Mouse (Mus musculus) lung, postnatal 0 days (tissue): ENCODE measurements around the gene Lin28b. TPM values are rescaled to one million over a fixed set of nuclear protein-coding genes. Genes with fewer than 3 reads are reported as not detected.

Source experiments
- ATAC-seq: fragments of 200-750 bp; cut with Nextera tagmentation; 2 replicates; pipeline ENCODE4 v1.8.0; 2017; ENCODE audit warnings: moderate library complexity
- DNase-seq: peaks from one replicate; pipeline ENCODE4 v3.0.0-alpha.2; 2016; ENCODE audit warnings: low spot score
- H3K27ac ChIP-seq: fragments of 300-500 bp; sonication (generic); 2 replicates; pipeline ENCODE4 v1.5.1; 2014; ENCODE audit warnings: antibody characterized with exemption, mild to moderate bottlenecking, low read length, mixed read lengths
- H3K27me3 ChIP-seq: fragments of 300-500 bp; sonication (generic); replicated peaks from 2 replicates; pipeline ENCODE4 v1.6.1; 2014; ENCODE audit warnings: low read length, mixed read lengths; ENCODE audit not compliant: insufficient read depth
- H3K36me3 ChIP-seq: fragments of 300-500 bp; sonication (generic); 2 replicates; pipeline ENCODE4 v1.6.1; 2014; ENCODE audit warnings: low read length, mixed read lengths; ENCODE audit not compliant: insufficient read depth
- H3K4me1 ChIP-seq: fragments of 300-500 bp; sonication (generic); 2 replicates; pipeline ENCODE4 v1.6.1; 2014; ENCODE audit warnings: antibody characterized with exemption, low read depth, low read length, mixed read lengths; ENCODE audit not compliant: insufficient read depth
- H3K4me2 ChIP-seq: fragments of 300-500 bp; sonication (generic); replicated peaks from 2 replicates; pipeline ENCODE4 v1.6.1; 2014; ENCODE audit warnings: low read depth, mild to moderate bottlenecking, low read length, moderate library complexity, mixed read lengths
- H3K4me3 ChIP-seq: fragments of 300-500 bp; sonication (generic); 2 replicates; pipeline ENCODE4 v1.5.1; 2014; ENCODE audit warnings: low read depth, low read length
- H3K9ac ChIP-seq: fragments of 300-500 bp; sonication (generic); replicated peaks from 2 replicates; pipeline ENCODE4 v1.6.1; 2014; ENCODE audit warnings: low read depth, mild to moderate bottlenecking
- H3K9me3 ChIP-seq: fragments of 300-500 bp; sonication (generic); 2 replicates; pipeline ENCODE4 v1.6.1; 2016; ENCODE audit warnings: low read length, mixed read lengths
- CTCF ChIP-seq: IDR thresholded peaks from 2 replicates; pipeline ENCODE4 v1.5.1; 2016; ENCODE audit warnings: antibody characterized with exemption, mild to moderate bottlenecking
- EP300 ChIP-seq: IDR thresholded peaks from 2 replicates; pipeline ENCODE4 v1.6.1; 2016; ENCODE audit warnings: antibody characterized with exemption, mild to moderate bottlenecking, control low read depth
- WGBS: fragments of 180-500 bp; shearing (Covaris S2); extraction: QIAGEN DNeasy Blood & Tissue Kit; methylation state at CpG from one replicate; pipeline ENCODE4 v1.1.7; 2014; 5-methylcytosine and 5-hydroxymethylcytosine counted together
- polyA plus RNA-seq: library from polyadenylated mRNA; unstranded; fragments of >200 nt; fragmentation: Nextera tagmentation; extraction: Ambion mirVana; gene quantifications from 2 replicates; pipeline ENCODE4 v1.2.1, GENCODE M21; 2015

Gene Lin28b
- polyA plus RNA-seq, 1 experiment from 2014 or later, result 0.05 TPM

DNA sequence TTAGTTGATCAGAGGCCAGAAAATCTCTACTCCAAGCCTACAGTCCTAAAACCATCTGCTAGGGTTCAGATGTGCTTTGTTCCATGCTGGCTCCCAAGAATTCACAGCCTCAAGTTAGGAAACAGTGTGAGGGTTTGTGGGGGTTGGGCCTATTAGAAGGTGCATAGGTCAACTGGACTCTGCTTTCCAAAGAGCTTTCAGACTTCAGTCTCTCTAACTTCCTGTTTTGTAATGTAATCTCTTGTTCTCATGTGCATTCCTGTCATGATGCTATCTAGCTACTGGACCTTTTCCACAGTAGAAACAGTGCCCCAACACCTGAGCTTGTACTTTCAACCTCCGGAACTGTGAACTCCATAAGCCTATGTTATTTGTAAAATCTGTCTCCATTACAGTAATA lies 63.8 kb downstream of the Lin28b start:
- no peaks in the 10 kb centered on the region for H3K36me3 ChIP-seq
- H3K9ac ChIP-seq, result no peak overlapping the region
- H3K4me3 ChIP-seq, result no peak overlapping the region
- no peak for TF ChIP-seq EP300
- no peak for TF ChIP-seq CTCF
- H3K4me2 ChIP-seq, result no peak overlapping the region
- no peaks in the 10 kb centered on the region for H3K9me3 ChIP-seq
- H3K4me1 ChIP-seq, result no peaks in the 10 kb centered on the region
- ATAC-seq (no peak), DNase-seq (no peak)
- 60% methylated on average over 1 of the region's 1 CpGs for WGBS
- H3K27me3 ChIP-seq, result no peaks in the 10 kb centered on the region
- no peak overlapping the region for H3K27ac ChIP-seq

GRCm38 (mm10) chr10:45412144-45412543 lies 74.1 kb downstream of the Lin28b start:
- Histone ChIP-seq H3K9ac (no peak overlapping the region), H3K4me1 (no peaks in the 10 kb centered on the region), H3K9me3 (no peaks in the 10 kb centered on the region), H3K27ac (no peak overlapping the region), H3K36me3 (no peaks in the 10 kb centered on the region), H3K27me3 (no peaks in the 10 kb centered on the region), H3K4me2 (no peak overlapping the region), H3K4me3 (no peak overlapping the region)
- WGBS, result 80% methylated on average over 5 of the region's 5 CpGs
- no peak for TF ChIP-seq CTCF
- TF ChIP-seq EP300, result no peak
- ATAC-seq (no peak), DNase-seq (no peak)

DNA sequence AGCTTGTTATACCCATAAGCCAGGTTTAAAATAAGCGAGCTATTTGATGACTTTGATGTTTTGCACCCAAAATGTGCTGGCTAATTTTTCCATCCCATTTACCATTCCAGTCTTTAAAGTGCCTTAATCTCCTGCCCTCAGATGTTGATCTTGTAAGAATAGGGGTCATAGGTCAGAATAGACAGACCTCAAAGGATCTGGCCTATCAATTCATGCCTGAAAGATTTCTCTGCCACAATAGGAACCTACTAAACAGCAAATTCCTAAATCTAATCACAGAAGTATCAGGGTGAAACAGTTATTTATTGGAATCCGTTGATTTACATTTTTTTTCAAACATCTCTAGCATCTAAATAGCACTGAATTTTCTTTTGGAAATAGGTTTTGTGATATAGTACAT lies 74.5 kb downstream of the Lin28b start:
- H3K36me3 ChIP-seq, result no peaks in the 10 kb centered on the region
- ATAC-seq (no peak), DNase-seq (no peak)
- no peak overlapping the region for H3K4me3 ChIP-seq
- H3K27me3 ChIP-seq, result no peaks in the 10 kb centered on the region
- no peaks in the 10 kb centered on the region for H3K9me3 ChIP-seq
- H3K27ac ChIP-seq, result no peak overlapping the region
- WGBS, result 59% methylated on average over 2 of the region's 2 CpGs
- no peak overlapping the region for H3K4me2 ChIP-seq
- H3K9ac ChIP-seq, result no peak overlapping the region
- H3K4me1 ChIP-seq, result no peaks in the 10 kb centered on the region
- TF ChIP-seq EP300, result no peak
- no peak for TF ChIP-seq CTCF

GRCm38 (mm10) chr10:45410624-45411341 lies 75.4 kb downstream of the Lin28b start:
- Histone ChIP-seq H3K9ac (no peak overlapping the region), H3K36me3 (no peaks in the 10 kb centered on the region), H3K4me2 (no peak overlapping the region), H3K4me1 (no peaks in the 10 kb centered on the region), H3K4me3 (no peak overlapping the region), H3K27ac (no peak overlapping the region), H3K27me3 (no peaks in the 10 kb centered on the region), H3K9me3 (no peaks in the 10 kb centered on the region)
- no peak for DNase-seq
- 70% methylated on average over 10 of the region's 10 CpGs for WGBS
- no peak for TF ChIP-seq CTCF
- no peak for TF ChIP-seq EP300
- ATAC-seq, result no peak

GRCm38 (mm10) chr10:45399702-45400243 lies 86.4 kb downstream of the Lin28b start:
- WGBS, result 58% methylated on average over 7 of the region's 7 CpGs
- Histone ChIP-seq H3K27ac (no peak overlapping the region), H3K9ac (no peak overlapping the region), H3K4me3 (no peak overlapping the region), H3K4me2 (no peak overlapping the region), H3K36me3 (no peaks in the 10 kb centered on the region), H3K27me3 (no peaks in the 10 kb centered on the region), H3K9me3 (no peaks in the 10 kb centered on the region), H3K4me1 (no peaks in the 10 kb centered on the region)
- DNase-seq, result no peak
- ATAC-seq, result no peak
- no peak for TF ChIP-seq EP300
- TF ChIP-seq CTCF, result no peak

DNA sequence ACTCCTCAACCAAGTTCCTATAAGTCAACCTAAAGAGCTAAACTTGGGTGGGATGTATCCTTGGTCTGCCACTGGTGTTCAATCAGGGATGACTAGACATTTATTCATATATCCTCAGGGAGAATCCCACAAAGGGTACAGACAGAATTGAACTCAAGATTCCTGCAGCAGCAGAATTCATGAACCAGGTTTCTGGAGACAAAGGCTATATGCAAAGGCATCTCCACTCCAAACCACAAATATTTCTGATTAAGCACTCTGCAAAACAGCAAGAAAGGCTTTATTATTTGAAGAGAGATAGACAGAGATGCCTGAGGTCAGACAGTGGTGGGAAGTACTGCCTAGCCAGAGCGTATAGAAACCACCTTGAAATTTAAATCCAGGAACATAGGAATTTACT lies 88.0 kb downstream of the Lin28b start:
- DNase-seq, result no peak
- H3K9me3 ChIP-seq, result no peaks in the 10 kb centered on the region
- TF ChIP-seq EP300, result no peak
- TF ChIP-seq CTCF, result no peak
- H3K27ac ChIP-seq, result no peak overlapping the region
- 69% methylated on average over 1 of the region's 1 CpGs for WGBS
- no peak overlapping the region for H3K9ac ChIP-seq
- H3K4me2 ChIP-seq, result no peak overlapping the region
- no peaks in the 10 kb centered on the region for H3K36me3 ChIP-seq
- no peak overlapping the region for H3K4me3 ChIP-seq
- H3K4me1 ChIP-seq, result no peaks in the 10 kb centered on the region
- H3K27me3 ChIP-seq, result no peaks in the 10 kb centered on the region
- no peak for ATAC-seq

DNA sequence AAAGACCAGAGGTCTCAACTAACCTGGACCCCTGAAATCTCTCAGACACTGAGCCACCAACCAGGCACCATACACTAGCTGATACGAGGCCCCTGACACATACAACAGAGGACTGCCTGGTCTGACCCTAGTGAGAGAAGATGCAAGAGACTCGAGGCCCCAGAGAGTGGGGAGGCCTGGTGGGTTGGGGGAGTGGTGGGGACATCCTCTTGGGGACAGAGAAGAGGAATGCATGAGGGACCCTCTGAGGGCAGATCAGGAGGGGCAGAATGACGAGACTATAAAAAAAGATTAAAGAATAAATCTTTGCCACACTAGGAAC lies 103.6 kb downstream of the Lin28b start:
- no peak for ATAC-seq
- TF ChIP-seq CTCF, result no peak
- no peak for TF ChIP-seq EP300
- Histone ChIP-seq H3K9ac (no peak overlapping the region), H3K4me3 (no peak overlapping the region), H3K36me3 (no peaks in the 10 kb centered on the region), H3K4me1 (no peaks in the 10 kb centered on the region), H3K27me3 (no peaks in the 10 kb centered on the region), H3K27ac (no peak overlapping the region), H3K4me2 (no peak overlapping the region), H3K9me3 (no peaks in the 10 kb centered on the region)
- no peak for DNase-seq
- WGBS, result 54% methylated on average over 3 of the region's 3 CpGs
